Mouse (Mus musculus) ovary, postnatal 10 days (tissue): ENCODE results near the gene Tmprss4.

Experiments
- DNase-seq: peaks from one replicate; pipeline ENCODE4 v3.0.0; 2022; ENCODE audit warnings: low spot score

The Tmprss4 gene

GRCm38 (mm10) chr9:45136442-45137169, 67.3 kb downstream of the Tmprss4 start:
- DNase-seq = no peak

GRCm38 (mm10) chr9:45133484-45134310, 70.2 kb downstream of the Tmprss4 start:
- DNase-seq = no peak

- DNase-seq = no peak
These were observed 73.8 kb downstream of the Tmprss4 start for GRCm38 (mm10) chr9:45130119-45130518.

GRCm38 (mm10) chr9:45126941-45127340, 77.0 kb downstream of the Tmprss4 start:
- no peak for DNase-seq

GRCm38 (mm10) chr9:45125211-45125610, 78.7 kb downstream of the Tmprss4 start:
- no peak for DNase-seq
